Mouse (Mus musculus): ENCODE data around the gene Lcn10.

- TF ChIP-seq CTCF (IDR thresholded peaks at IDR 0.05; ENCODE audit: low read depth, low read length) (no peak), POLR2A (IDR thresholded peaks at IDR 0.05; ENCODE audit: extremely low read depth, insufficient read depth, low read length) (no peak)
These were observed 16.2 kb downstream of the Lcn10 start for GRCm38 (mm10) chr2:25698696-25699095.
